Mouse (Mus musculus) bone marrow, adult 2 months (tissue): ENCODE results near the gene Cntnap2.

Experiments
- CTCF ChIP-seq: fragments of 200-500 bp; IDR thresholded peaks from 2 replicates; pipeline ENCODE4 v1.5.1; 2011; ENCODE audit warnings: low read length, control low read depth; ENCODE audit not compliant: control insufficient read depth, insufficient read depth
- POLR2A ChIP-seq: fragments of 200-500 bp; IDR thresholded peaks from 2 replicates; pipeline ENCODE4 v1.6.1; 2011; ENCODE audit warnings: low read depth, mild to moderate bottlenecking, control low read depth, low read length, borderline replicate concordance; ENCODE audit not compliant: control insufficient read depth

DNA sequence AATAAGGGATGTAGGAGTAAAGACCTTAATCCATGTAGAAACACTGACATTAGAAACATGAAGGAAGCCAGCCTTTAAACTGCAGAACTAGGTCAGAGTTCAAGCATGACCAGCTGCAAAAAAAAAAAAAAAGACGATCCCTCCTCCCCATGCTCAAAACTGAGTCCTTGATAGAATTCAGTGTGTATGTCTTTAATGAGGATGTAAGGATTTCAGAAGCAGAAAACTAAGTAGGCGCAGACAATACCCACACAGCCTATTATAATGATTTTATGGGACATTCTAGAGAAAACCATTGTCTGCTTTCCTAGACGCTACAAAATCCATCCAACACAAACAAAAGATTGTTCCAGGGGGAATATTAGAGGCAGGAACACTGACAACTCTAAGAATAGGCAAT, 2168.4 kb downstream of the Cntnap2 start:
- TF ChIP-seq POLR2A = no peak
- no peak for TF ChIP-seq CTCF
